Mouse (Mus musculus) thymus, postnatal 0 days (tissue): ENCODE results near the gene Wdr61. TPM values are rescaled to one million over a fixed set of nuclear protein-coding genes. Genes with fewer than 3 reads are reported as not detected.
A peak's percentile ranks its signal among the peaks of the same experiment; 100 is the strongest.
"Not testable (repeated sequence)": the region's sequence is repeated elsewhere in the genome, so short reads cannot be mapped to it uniquely, and the experiment has no call there.

Experiments used
- DNase-seq: peaks from one replicate; pipeline ENCODE4 v3.0.0-alpha.2; 2015; ENCODE audit warnings: low spot score
- polyA plus RNA-seq: library from polyadenylated mRNA; unstranded; fragments of >200 nt; fragmentation: Nextera tagmentation; extraction: Ambion mirVana; gene quantifications from 2 replicates; pipeline ENCODE4 v1.2.1, GENCODE M21; 2015

The Wdr61 gene
- polyA plus RNA-seq, 1 experiment from 2014 or later, result 154 TPM

DNA sequence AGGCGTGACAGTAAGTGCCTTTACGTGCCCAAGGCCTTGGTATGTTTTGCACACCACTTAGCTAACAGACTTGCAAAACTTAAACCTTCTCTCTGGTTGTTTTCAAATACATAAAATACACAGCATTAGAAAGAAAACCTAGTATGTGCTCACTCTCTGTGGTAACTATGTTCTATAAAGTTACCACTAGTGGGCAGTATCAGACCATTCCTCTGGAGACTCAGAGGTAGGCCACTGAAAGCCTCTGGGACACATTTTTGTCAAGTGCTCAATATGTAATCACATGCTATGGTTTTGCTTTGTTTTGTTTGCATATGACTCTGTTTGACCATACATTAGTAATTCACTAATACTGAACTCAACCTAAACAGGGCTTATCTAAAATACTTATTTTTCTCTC is 2.2 kb downstream of the Wdr61 start:
- peak; percentile 61 for DNase-seq

DNA sequence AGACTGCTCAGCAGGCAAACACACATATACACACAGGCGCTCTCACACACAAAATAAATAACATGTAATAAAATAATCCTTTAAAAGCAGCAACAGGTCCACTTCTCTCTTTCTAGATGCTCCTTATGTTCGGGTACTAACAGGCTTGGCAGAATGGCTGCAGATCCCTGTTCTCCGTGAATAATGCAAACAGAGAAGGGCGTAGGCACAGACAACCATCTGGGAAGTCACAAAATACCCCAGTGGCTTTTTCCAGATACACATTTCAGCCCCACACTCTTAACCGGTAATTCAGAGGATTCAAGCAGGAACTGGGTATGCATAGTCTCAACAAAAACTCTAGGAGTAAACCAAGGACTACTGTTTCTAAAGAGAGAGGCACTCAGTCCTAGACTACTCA is 8.0 kb downstream of the Wdr61 start:
- no peak for DNase-seq

DNA sequence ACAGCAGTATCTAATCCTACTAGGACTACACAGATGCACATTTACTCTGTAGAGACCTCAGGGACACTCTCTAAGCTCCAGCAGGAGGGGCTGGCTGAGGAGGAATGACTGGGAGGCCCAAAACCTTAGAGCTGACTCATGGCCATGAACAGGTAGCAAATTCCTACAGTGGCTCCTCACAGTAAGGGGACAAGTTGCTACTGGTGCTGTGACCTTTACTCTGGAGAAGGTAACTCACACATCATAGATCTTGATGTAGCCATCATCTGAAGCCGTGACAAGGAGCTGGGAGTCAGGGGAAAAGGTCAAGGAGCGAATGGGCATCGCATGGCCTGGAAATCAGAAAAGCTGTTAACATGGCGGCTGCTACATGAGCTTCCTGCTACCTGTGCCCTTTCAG is 11.7 kb downstream of the Wdr61 start:
- no peak for DNase-seq

DNA sequence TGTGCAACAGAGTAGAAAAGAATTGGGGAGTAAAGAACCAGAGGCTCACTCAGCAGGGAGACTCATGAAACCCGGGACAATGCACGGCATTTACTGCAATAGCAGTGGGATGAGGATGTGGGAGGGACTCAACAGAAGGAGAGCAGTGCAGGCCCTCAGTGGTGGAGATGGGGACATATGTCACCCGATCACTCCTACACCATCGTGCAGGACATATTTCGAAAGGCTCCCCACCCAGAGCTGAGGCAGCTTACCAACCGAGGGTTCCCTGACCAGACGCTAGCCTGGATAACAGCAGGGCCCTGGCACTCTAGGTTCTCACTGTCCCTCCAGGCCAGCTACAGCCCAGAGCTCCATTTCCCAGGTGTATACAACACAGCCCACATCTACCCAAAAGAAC is 12.2 kb downstream of the Wdr61 start:
- no peak for DNase-seq

DNA sequence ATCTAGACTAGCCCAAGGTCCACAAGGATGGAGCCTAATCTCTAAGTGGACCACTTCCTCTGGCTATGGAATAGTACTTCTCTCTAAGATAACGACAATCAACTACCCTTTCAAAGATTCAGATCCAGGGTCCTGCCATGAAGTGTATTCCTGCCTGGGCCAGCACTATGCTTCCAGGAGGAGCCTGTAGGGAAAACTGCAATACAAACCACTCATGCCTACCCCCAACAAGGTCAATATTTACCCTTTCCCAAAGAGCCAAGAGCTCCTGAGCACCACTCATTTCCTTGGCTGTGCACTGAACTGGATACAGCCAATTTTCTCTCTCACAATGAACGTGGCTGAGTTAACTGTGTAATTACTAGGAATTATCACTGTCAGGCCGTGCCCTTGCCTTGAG is 16.8 kb downstream of the Wdr61 start:
- no peak for DNase-seq

DNA sequence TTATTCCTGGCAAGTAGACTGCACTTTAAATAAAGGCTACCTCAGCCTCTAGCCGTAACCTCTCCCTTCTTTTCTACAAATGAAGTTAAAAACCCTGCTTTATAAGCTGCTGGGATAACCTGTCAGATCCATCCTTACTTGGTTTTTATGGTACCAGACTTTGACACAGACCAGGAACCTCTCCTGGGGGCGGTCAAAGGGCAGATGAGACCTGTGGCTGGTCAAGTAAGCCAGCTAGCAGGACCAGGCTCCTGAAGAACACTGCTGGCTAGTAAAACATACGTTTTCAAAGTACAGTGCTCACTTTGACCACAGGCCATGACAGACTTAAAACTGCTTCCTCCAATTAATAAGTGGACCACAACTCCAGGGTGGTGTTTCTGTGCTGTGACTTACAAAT is 18.5 kb downstream of the Wdr61 start:
- DNase-seq, result no peak

DNA sequence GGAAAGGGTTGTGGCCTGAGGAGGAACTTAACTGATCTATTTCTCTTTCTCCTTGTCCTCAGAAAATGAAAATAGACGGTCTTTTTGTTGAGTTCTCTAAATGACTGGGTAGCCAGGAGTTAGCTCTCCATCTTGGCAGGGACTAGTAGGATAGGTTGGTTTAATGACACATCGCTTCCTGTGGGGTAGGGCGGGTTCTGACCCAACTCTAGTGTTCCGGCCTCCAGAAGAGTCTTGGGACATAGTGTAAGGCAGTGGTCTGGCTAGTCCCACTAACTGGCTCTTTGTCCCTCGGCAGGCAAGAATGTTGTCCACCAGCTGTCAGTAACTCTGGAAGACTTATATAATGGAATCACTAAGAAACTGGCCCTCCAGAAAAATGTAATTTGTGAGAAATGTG is 26.2 kb downstream of the Wdr61 start:
- DNase-seq, result no peak

DNA sequence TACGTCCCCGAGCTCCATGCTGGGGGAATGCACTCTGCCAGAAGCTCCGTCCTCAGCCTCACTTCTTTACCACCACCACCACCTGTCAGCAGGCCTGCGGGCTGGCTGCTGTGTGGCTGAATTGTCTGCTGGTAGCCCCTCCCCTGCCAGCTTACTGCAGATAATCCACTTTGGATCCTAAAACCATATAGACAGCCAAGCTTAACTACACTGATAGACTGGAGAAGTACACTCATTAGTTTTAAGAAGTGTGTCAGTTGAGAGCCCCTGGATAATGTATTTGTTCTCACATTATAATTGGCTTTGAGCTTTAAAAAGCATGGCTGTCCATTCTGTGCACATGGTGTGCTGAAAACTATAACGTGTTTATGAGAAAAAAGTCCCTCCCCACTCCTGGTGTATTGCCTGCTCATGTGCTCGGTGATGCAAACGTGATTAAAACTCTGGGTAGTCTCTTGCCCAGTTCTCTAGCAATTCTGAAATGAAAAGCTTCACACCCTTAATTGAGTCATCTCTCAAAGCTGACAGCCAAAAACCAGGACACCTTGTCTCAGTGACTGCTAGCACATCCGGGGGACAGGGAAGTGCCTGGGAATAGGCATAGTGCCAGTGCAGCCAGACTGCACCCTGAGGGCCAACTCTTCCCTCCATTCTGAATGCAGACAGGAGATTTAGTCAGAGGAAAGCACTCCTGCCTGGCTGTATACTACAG is 26.9 kb downstream of the Wdr61 start:
- DNase-seq, result no peak

DNA sequence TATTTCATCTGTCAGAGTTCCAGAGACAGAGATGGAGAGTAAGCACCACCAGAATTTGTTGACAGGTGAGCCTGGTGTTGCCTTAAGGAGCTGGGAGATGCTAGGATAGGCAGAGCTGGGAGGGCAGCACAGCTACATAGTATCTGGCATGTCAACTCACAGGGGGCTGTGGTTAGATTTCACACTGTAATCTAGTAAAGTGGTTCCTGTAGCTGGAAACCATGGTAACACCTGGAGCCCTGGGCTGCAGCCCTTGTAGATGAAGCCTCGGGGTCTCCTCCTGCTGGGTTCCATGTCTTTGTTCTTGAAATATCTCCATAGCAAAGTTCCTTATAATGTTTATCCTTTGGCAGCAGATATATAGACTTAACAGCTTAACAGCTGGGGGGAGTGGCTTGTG is 28.8 kb downstream of the Wdr61 start:
- DNase-seq, result no peak

DNA sequence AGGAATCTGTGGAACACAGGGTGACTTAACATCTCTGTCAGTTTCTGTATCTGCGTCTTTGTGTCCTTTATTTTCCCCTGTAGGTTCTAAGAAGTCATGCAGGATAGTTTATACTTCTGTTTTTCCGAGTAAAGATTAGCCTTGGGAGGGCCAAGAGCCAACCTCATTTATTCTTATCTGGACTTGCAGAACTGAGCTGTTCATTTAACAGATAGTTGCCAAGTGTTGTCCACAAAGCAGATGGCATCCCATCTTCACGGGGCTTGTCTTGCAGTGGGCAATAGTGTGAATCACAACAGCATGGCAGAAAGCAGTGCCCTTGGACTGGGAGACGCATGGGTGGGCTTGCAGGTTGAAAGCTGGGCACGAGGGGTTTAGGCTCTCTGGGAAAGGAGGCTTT is 30.0 kb downstream of the Wdr61 start:
- no peak for DNase-seq

DNA sequence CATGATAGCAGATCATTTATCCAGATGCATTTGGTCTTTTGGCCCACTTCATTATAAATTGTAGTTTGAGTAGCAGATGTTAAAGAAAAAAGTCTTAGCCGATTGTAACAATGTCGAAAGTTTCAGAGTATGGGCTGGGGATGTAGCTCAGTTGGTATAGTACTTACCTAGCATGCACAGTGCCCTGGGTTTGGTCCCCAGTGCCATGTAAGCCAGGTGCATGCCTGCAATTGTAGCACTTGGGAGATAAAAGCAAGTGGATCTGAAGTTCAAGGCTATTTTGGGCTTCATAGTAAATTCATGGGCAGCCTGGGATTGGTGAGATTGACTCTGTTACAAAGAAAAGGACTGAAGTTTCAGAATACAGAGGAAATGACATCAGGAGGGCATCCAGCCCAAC is 31.7 kb downstream of the Wdr61 start:
- DNase-seq, result no peak

DNA sequence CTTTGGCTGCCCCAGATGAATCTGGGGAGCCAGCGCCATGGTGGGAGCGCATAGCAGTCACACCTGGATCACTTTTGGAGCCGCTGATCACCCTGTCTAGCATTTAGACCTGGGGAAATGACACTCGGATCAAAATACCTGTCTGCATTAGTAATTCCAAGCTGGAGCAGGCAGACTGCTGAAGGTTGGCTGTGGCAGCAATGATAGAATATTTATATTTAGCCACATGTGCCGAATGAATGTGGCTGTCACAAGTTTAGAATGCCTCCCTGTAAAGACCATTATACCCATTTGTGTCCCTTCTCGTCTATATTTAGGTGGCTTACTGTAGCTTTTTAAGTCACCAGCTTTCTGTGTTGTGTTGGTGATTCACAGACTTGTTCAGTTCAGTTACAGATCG is 33.6 kb downstream of the Wdr61 start:
- no peak for DNase-seq

DNA sequence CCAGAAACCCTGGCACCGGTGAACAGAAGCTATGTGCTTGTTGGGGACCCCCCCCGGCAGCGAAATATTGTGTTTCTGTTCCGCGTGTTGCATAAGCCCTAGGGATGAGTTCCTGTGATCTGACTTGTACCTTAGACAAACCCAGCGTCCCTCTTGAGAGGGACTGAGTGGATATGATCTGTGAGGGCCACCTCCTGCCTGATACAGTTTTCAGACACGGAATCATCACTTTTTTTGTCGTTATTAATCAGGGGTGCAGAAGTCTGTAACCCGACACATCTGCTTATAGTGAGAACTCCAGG is 34.2 kb downstream of the Wdr61 start:
- DNase-seq, result no peak

DNA sequence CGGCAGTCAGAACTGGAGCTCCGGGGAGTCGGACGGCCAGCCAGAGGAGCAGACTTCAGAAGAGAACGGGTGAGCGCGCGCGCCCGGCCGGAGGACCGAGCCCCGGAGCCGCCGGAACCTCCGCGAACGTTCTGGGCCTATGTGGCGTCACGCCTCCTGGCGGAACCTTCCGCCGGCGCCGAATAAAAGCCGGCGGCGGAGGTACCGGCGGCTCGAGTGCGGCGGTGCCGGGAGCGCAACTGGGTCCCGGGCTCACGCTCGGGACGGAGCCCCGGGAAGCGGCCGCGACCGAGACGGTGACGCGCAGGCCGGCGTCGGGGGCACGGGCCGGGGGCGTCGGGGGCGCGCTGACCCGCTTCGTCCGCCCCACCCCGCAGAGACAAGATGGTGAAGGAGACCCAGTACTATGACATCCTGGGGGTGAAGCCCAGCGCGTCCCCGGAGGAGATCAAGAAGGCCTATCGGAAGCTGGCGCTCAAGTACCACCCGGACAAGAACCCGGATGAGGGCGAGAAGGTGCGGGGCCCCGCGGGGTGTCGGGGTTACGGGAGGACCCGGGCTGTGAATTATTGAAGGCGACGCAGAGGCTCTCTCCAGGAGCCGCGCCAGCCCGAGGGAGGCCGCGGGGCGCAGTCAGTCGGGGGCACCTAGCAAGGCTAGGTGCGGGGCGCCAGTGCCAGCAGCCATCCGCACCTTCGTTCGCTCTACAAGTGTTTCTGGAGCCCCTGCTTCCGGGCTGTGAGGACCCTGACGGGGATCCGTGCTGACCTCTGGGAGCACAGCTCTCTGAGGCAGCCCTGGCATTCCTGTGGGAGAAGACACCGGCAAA is 34.8 kb downstream of the Wdr61 start:
- DNase-seq, result peak; percentile 43

DNA sequence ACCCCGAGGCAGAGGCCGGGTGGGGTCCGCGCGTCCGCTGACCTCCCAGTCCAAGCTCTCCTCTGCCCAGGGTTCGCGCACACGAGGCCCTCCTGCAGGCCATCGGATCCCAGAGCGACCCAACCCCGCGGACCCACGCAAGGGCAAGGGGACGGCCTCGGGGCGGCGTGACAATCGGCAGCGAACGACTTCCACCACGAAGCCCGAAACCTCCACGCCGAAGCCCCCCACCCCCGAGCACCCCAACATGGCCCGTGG is 35.3 kb downstream of the Wdr61 start:
- DNase-seq, result no peak

DNA sequence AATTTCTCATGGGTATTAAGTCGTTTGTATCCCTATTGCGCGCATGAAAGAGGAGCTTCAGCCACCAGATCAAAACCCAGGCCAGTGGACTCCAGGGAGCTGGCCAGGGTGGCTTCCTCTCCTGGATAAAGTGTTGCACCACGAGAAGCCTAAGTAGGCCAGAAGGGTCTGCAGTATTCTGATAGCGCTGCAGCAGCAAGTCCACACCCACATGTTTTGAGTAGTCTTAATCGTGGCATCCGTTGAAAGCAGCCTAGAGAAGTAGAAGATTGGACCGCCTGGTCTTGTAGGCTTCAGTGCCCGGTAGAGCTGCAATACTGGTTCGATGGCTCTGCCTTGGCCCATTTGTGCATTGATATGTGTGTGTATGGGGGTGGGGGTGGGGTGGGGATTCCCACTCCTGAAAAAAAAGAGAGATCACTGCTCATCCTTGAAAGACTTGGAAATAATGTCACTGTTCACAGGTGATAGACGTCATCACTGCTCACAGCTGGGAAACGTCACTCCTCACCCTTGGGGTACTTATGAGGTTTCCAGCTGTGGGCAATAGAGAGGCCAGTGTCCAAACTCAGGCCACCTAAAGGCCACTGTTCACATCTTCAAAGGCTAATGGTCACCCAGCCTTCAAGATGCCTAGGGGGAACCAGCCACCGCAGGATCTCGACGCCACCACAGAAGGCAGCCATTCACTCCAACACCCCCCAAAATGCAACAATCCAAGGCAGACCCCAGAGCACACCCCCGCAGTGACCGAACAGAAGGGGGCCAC is 35.8 kb downstream of the Wdr61 start, which contains the start of gene Dnaja4:
Gene Dnaja4, plus strand, starts transcription at position 556 of the 769 bp plus-strand sequence.
- DNase-seq, result no peak

DNA sequence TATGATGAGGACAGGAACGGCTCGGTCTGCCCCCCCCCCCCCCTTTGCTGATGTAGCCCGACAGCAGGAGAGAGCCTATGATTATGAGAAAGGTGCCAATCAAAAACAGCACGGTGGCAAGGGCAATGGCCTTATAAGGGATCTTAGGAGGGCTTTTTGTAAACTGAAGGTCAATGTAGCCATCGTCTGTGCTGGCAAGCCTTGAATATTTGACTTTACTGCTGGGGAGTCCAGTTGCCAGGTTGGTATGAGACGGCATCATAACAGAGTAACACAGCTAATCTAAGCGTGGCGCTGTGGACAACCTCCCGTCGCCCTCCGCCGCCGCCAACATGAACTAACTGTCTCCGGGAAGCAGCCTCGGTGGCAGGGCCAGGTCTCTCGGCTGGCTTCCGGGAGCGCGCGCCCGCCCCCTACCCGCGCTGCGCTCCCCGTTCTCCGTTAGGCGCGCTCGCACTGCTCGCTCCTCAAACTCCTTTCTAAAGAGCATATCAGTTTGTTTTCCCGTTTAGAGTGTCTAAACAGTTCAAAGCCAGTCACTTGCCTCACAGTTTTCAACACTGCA is 43.0 kb downstream of the Wdr61 start:
- DNase-seq, result peak; percentile 41

DNA sequence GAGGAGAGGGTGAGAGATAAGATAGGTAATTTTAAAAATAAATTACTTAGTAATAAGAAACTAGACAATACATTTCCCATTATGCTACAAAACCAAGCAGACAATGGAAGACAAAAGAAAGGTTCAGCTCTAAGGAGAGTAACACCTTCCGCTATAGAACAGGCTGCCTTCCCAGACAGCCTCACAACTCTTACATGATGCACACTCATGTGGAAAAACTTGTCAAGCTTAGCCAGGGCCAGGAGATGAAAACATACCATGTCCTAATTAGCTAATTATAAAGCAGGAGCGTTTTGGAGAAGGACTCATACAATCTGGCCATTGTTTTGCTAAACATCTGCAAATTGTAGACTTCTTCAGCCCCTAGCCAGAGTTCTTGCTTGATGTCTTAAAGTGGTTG is 43.6 kb downstream of the Wdr61 start:
- not testable (repeated sequence) for DNase-seq

DNA sequence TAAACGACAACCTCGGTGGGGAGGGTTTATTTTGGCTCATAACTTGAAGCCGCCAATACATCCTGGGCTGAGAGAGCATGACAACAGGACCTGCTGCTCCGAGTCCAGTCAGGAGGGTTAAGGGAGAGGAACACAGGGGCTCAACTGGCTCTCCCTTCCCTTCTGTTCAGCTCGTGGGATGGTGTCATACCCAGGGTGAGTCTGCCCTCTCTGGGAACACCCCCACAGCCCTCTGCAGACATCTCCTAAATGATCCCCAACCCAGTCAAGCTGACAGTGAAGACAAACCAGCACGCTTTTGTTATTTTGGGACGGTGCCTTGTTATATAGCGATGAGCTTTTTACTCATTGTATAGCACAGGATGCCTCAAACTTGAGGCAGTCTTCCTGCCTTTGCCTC is 44.9 kb downstream of the Wdr61 start:
- DNase-seq, result no peak

DNA sequence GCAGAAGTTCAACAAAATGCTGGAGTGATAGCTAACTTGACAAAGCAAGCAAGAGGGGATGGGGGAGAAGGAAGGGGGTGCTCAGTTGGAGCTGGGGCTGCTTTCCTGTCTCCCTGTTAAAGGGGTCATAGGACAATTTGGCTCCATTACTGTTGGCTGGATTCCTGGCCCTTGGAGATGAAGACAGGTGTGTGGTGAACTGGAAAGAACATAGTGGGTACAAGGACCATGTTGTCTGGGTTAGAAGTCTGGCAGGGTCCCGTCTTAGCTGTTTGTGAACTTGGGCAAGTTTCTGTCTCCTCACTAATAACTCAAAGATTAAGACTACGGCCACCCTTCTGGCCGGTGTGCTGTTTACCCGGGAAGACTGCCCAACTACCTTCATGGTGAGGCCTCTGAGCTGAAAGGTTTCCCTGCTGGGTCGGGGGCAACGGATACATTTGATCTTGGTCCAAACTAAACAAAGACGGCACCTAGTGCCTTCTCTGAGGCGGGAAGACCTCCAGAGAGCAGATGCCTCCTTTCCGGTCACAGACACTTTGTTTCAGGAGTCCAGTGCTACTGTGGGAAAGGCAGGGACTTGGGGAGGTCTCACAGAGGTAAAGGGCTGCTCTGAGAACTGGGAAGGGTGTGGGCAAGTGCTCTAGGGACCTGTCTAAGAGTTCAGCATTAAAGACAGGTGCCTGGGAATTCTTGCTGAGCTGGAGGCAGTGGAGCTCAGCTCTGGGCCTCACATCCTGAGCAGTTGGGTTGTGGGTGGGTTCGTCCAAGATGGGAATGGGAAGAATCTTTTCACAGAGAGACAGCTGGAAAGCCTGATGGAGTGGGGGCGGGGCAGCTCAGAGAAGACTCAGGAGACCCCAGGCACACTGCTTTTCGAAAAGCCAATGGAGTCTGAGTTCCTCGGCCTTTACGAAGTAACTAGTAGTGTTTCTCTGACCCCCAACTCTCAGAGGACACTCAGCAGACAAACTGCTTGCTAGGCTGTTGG is 46.8 kb downstream of the Wdr61 start:
- DNase-seq, result no peak
